Mouse (Mus musculus): ENCODE measurements around the gene Ttbk1. TPM values are rescaled to one million over a fixed set of nuclear protein-coding genes. Genes with fewer than 3 reads are reported as not detected.

Ttbk1 gene
- polyA plus RNA-seq, 1 experiment from 2014 or later: 0.14 TPM

DNA sequence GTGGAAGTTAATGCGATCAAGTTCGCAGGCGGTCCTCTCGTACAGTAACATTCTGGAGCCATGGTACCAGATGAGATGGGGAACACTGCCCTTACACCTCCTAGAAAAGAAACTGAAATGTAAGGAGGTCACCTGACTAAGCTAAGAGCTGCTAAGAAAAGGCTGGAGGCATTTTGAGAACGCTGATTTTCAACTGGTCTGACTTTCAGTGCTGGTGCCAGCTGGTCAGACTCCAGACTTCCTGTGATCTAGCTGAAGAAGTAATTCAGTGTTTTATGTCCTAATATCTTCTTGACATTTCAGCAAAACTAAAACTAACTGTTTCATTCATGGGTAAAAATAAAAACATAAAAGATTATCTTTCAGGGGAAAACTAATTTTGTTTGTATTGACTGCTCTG lies 68.8 kb downstream of the Ttbk1 start:
- Histone ChIP-seq H3K9me3 (replicated peaks; ENCODE audit: control insufficient read depth, low read length) (no peaks in the 10 kb centered on the region), H3K4me1 (ENCODE audit: control insufficient read depth, insufficient read depth, low read length) (no peaks in the 10 kb centered on the region), H3K27me3 (ENCODE audit: control insufficient read depth, insufficient read depth, low read length) (no peaks in the 10 kb centered on the region), H3K4me3 (ENCODE audit: low read length) (no peak overlapping the region), H3K9ac (ENCODE audit: low read length) (no peak overlapping the region), H3K4me2 (ENCODE audit: low read depth, low read length) (no peak overlapping the region; the same call in 1 of the 2 replicates), H3K27ac (ENCODE audit: low read length) (peak overlapping the region; percentile 46), H3K36me3 (ENCODE audit: control insufficient read depth, insufficient read depth) (peaks cover 9% of the 10 kb centered on the region)
- ATAC-seq (replicated peaks; ENCODE audit: extremely low read depth, insufficient read depth, low FRiP score): no peak
- 71% methylated on average over 5 of the region's 5 CpGs for WGBS

- H3K27ac ChIP-seq (ENCODE audit: low read length): no peak overlapping the region
- H3K9me3 ChIP-seq (replicated peaks; ENCODE audit: control insufficient read depth, low read length): no peaks in the 10 kb centered on the region
- no peaks in the 10 kb centered on the region for H3K4me1 ChIP-seq (ENCODE audit: control insufficient read depth, insufficient read depth, low read length)
- ATAC-seq (replicated peaks; ENCODE audit: extremely low read depth, insufficient read depth, low FRiP score): no peak
- H3K36me3 ChIP-seq (ENCODE audit: control insufficient read depth, insufficient read depth): peaks cover 49% of the 10 kb centered on the region
- H3K9ac ChIP-seq (ENCODE audit: low read length): no peak overlapping the region
- H3K4me2 ChIP-seq (ENCODE audit: low read depth, low read length): no peak overlapping the region
- no peaks in the 10 kb centered on the region for H3K27me3 ChIP-seq (ENCODE audit: control insufficient read depth, insufficient read depth, low read length)
- WGBS: 45% methylated on average over 3 of the region's 3 CpGs
- H3K4me3 ChIP-seq (ENCODE audit: low read length): no peak overlapping the region
Measured at GRCm38 (mm10) chr17:46408478-46408877, 79.0 kb downstream of the Ttbk1 start.

GRCm38 (mm10) chr17:46394631-46395030 lies 92.8 kb downstream of the Ttbk1 start:
- no peak for ATAC-seq (replicated peaks; ENCODE audit: extremely low read depth, insufficient read depth, low FRiP score)
- Histone ChIP-seq H3K9ac (ENCODE audit: low read length) (no peak overlapping the region), H3K4me1 (ENCODE audit: control insufficient read depth, insufficient read depth, low read length) (no peaks in the 10 kb centered on the region), H3K27ac (ENCODE audit: low read length) (no peak overlapping the region), H3K27me3 (ENCODE audit: control insufficient read depth, insufficient read depth, low read length) (no peaks in the 10 kb centered on the region), H3K4me3 (ENCODE audit: low read length) (no peak overlapping the region), H3K4me2 (ENCODE audit: low read depth, low read length) (no peak overlapping the region), H3K36me3 (ENCODE audit: control insufficient read depth, insufficient read depth) (peaks cover 20% of the 10 kb centered on the region), H3K9me3 (replicated peaks; ENCODE audit: control insufficient read depth, low read length) (no peaks in the 10 kb centered on the region)
- WGBS: 67% methylated on average over 1 of the region's 1 CpGs

- no peaks in the 10 kb centered on the region for H3K9me3 ChIP-seq (replicated peaks; ENCODE audit: control insufficient read depth, low read length)
- no peaks in the 10 kb centered on the region for H3K4me1 ChIP-seq (ENCODE audit: control insufficient read depth, insufficient read depth, low read length)
- no peak overlapping the region for H3K4me3 ChIP-seq (ENCODE audit: low read length)
- no peak overlapping the region for H3K9ac ChIP-seq (ENCODE audit: low read length)
- WGBS: 55% methylated on average over 2 of the region's 2 CpGs
- ATAC-seq (replicated peaks; ENCODE audit: extremely low read depth, insufficient read depth, low FRiP score): no peak
- peaks cover 17% of the 10 kb centered on the region for H3K36me3 ChIP-seq (ENCODE audit: control insufficient read depth, insufficient read depth)
- H3K27ac ChIP-seq (ENCODE audit: low read length): no peak overlapping the region
- H3K4me2 ChIP-seq (ENCODE audit: low read depth, low read length): no peak overlapping the region
- no peaks in the 10 kb centered on the region for H3K27me3 ChIP-seq (ENCODE audit: control insufficient read depth, insufficient read depth, low read length)
Measured at GRCm38 (mm10) chr17:46393012-46393411, 94.5 kb downstream of the Ttbk1 start.

Other genes starting within 250 kb of the Ttbk1 start
- 46.3 and 47.8 TPM in 2 replicates for gene Polr1c, start 239.6 kb downstream of the Ttbk1 start, polyA plus RNA-seq (2015; fragmentation: Nextera tagmentation; extraction: Ambion mirVana)
- 78.4 and 89.3 TPM in 2 replicates for gene Yipf3, start 239.6 kb downstream of the Ttbk1 start, polyA plus RNA-seq (2015; fragmentation: Nextera tagmentation; extraction: Ambion mirVana)
- 0.64 and 0.68 TPM in 2 replicates for gene Lrrc73, start 234.1 kb downstream of the Ttbk1 start, polyA plus RNA-seq (2015; fragmentation: Nextera tagmentation; extraction: Ambion mirVana)
- 42.5 and 45.3 TPM in 2 replicates for gene Tjap1, start 204.6 kb downstream of the Ttbk1 start, polyA plus RNA-seq (2015; fragmentation: Nextera tagmentation; extraction: Ambion mirVana)
- gene Dlk2, start 190.3 kb downstream of the Ttbk1 start, polyA plus RNA-seq (2015; fragmentation: Nextera tagmentation; extraction: Ambion mirVana): 1.3 and 1.4 TPM in 2 replicates
- 4.9 and 5.3 TPM in 2 replicates for gene Abcc10, start 159.3 kb downstream of the Ttbk1 start, polyA plus RNA-seq (2015; fragmentation: Nextera tagmentation; extraction: Ambion mirVana)
- gene Zfp318, start 103.9 kb downstream of the Ttbk1 start, polyA plus RNA-seq (2015; fragmentation: Nextera tagmentation; extraction: Ambion mirVana): 3.1 and 5.4 TPM in 2 replicates
- gene Crip3, start 58.7 kb downstream of the Ttbk1 start, polyA plus RNA-seq (2015; fragmentation: Nextera tagmentation; extraction: Ambion mirVana): 20.2 and 37.5 TPM in 2 replicates
- gene Slc22a7, start 49.2 kb downstream of the Ttbk1 start, polyA plus RNA-seq (2015; fragmentation: Nextera tagmentation; extraction: Ambion mirVana): 0.55 and 1.2 TPM in 2 replicates
- gene Dnph1, start 9.0 kb upstream of the Ttbk1 start, polyA plus RNA-seq (2015; fragmentation: Nextera tagmentation; extraction: Ambion mirVana): 28.0 and 29.6 TPM in 2 replicates
- gene Cul9, start 58.7 kb upstream of the Ttbk1 start, polyA plus RNA-seq (2015; fragmentation: Nextera tagmentation; extraction: Ambion mirVana): 5.6 and 6.4 TPM in 2 replicates
- gene Srf, start 68.5 kb upstream of the Ttbk1 start, polyA plus RNA-seq (2015; fragmentation: Nextera tagmentation; extraction: Ambion mirVana): 11.0 and 12.4 TPM in 2 replicates
- gene Ptk7, start 141.8 kb upstream of the Ttbk1 start, polyA plus RNA-seq (2015; fragmentation: Nextera tagmentation; extraction: Ambion mirVana): 37.6 and 46.0 TPM in 2 replicates
- gene Klc4, start 158.3 kb upstream of the Ttbk1 start, polyA plus RNA-seq (2015; fragmentation: Nextera tagmentation; extraction: Ambion mirVana): 25.7 and 29.0 TPM in 2 replicates
- gene Mrpl2, start 158.6 kb upstream of the Ttbk1 start, polyA plus RNA-seq (2015; fragmentation: Nextera tagmentation; extraction: Ambion mirVana): 117 and 119 TPM in 2 replicates
- 39.8 and 46.0 TPM in 2 replicates for gene Cul7, start 162.7 kb upstream of the Ttbk1 start, polyA plus RNA-seq (2015; fragmentation: Nextera tagmentation; extraction: Ambion mirVana)
- gene Rrp36, start 186.7 kb upstream of the Ttbk1 start, polyA plus RNA-seq (2015; fragmentation: Nextera tagmentation; extraction: Ambion mirVana): 39.0 and 39.7 TPM in 2 replicates
- 109 and 115 TPM in 2 replicates for gene Mea1, start 191.1 kb upstream of the Ttbk1 start, polyA plus RNA-seq (2015; fragmentation: Nextera tagmentation; extraction: Ambion mirVana)
- gene Klhdc3, start 193.2 kb upstream of the Ttbk1 start, polyA plus RNA-seq (2015; fragmentation: Nextera tagmentation; extraction: Ambion mirVana): 175 and 179 TPM in 2 replicates
- 56.1 and 59.9 TPM in 2 replicates for gene Ppp2r5d, start 217.4 kb upstream of the Ttbk1 start, polyA plus RNA-seq (2015; fragmentation: Nextera tagmentation; extraction: Ambion mirVana)
- gene Pex6, start 223.8 kb upstream of the Ttbk1 start, polyA plus RNA-seq (2015; fragmentation: Nextera tagmentation; extraction: Ambion mirVana): 13.3 and 15.1 TPM in 2 replicates
- 1.8 and 2.5 TPM in 2 replicates for gene Gnmt, start 241.5 kb upstream of the Ttbk1 start, polyA plus RNA-seq (2015; fragmentation: Nextera tagmentation; extraction: Ambion mirVana)